Mouse (Mus musculus) limb, embryonic 12.5 days (tissue): ENCODE data around the gene Acot7. TPM values are rescaled to one million over a fixed set of nuclear protein-coding genes. Genes with fewer than 3 reads are reported as not detected.

Experiments
- ATAC-seq: fragments of 200-750 bp; cut with Nextera tagmentation; 2 replicates; pipeline ENCODE4 v1.8.0; 2017; ENCODE audit warnings: low read depth, moderate TSS enrichment; ENCODE audit not compliant: insufficient number of reproducible peaks, insufficient read depth, low FRiP score, low TSS enrichment
- H3K27ac ChIP-seq: fragments of 300-500 bp; sonication (generic); 2 replicates; pipeline ENCODE4 v1.5.1; 2016; ENCODE audit warnings: mild to moderate bottlenecking, moderate library complexity
- H3K27me3 ChIP-seq: fragments of 300-500 bp; sonication (generic); 2 replicates; pipeline ENCODE4 v1.6.1; 2016; ENCODE audit warnings: mild to moderate bottlenecking, moderate library complexity
- H3K36me3 ChIP-seq: fragments of 300-500 bp; sonication (generic); 2 replicates; pipeline ENCODE4 v1.6.1; 2016; ENCODE audit warnings: mild to moderate bottlenecking, moderate library complexity
- H3K4me1 ChIP-seq: fragments of 300-500 bp; sonication (generic); replicated peaks from 2 replicates; pipeline ENCODE4 v1.6.1; 2016
- H3K4me2 ChIP-seq: fragments of 300-500 bp; sonication (generic); 2 replicates; pipeline ENCODE4 v1.6.1; 2016; ENCODE audit warnings: mild to moderate bottlenecking, moderate library complexity
- H3K4me3 ChIP-seq: fragments of 300-500 bp; sonication (generic); replicated peaks from 2 replicates; pipeline ENCODE4 v1.5.1; 2016; ENCODE audit warnings: mild to moderate bottlenecking
- H3K9ac ChIP-seq: fragments of 300-500 bp; sonication (generic); replicated peaks from 2 replicates; pipeline ENCODE4 v1.6.1; 2016; ENCODE audit warnings: mild to moderate bottlenecking, moderate library complexity
- H3K9me3 ChIP-seq: fragments of 300-500 bp; sonication (generic); 2 replicates; pipeline ENCODE4 v1.6.1; 2016; ENCODE audit warnings: mild to moderate bottlenecking, moderate library complexity
- WGBS: fragments of 180-500 bp; shearing (Covaris S2); methylation state at CpG from one replicate; pipeline ENCODE4 v1.1.7; 2016; 5-methylcytosine and 5-hydroxymethylcytosine counted together
- polyA plus RNA-seq: library from polyadenylated mRNA; unstranded; fragments of >200 nt; fragmentation: Nextera tagmentation; extraction: Ambion mirVana; gene quantifications from 2 replicates; pipeline ENCODE4 v1.2.1, GENCODE M21; 2016

Gene Acot7
- polyA plus RNA-seq, 1 experiment from 2014 or later = 37.6 TPM

DNA sequence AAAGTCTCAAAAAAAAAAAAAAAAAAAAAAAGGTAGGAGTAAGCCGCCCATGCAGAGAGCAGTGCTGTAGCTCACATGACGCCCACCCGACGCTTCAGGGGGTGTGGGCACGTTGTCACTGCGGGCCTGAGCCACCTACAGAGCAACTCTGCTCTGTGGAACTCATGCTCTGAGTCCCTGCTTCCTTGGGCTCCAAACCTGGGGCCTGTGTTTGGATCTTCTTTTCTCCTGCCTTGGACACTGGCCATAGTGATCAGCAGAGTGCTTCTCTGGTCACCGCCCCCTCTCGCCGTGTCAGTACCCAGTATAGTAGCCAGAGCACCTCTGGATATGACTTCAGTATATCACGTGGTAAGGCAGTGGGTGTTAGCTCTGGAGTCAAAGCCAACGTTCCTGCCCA, 35.0 kb downstream of the Acot7 start:
- no peak for ATAC-seq
- no peak overlapping the region for H3K9ac ChIP-seq
- H3K4me1 ChIP-seq = no peaks in the 10 kb centered on the region; the same call in 1 of the 2 replicates
- H3K9me3 ChIP-seq = no peaks in the 10 kb centered on the region
- H3K27me3 ChIP-seq = 0 out of 2 replicates have a peak, but pooled peaks cover 4% of the 10 kb centered on the region
- no peak overlapping the region for H3K4me2 ChIP-seq
- 65% methylated on average over 11 of the region's 11 CpGs for WGBS
- no peak overlapping the region for H3K27ac ChIP-seq
- H3K4me3 ChIP-seq = no peak overlapping the region
- H3K36me3 ChIP-seq = no peaks in the 10 kb centered on the region

DNA sequence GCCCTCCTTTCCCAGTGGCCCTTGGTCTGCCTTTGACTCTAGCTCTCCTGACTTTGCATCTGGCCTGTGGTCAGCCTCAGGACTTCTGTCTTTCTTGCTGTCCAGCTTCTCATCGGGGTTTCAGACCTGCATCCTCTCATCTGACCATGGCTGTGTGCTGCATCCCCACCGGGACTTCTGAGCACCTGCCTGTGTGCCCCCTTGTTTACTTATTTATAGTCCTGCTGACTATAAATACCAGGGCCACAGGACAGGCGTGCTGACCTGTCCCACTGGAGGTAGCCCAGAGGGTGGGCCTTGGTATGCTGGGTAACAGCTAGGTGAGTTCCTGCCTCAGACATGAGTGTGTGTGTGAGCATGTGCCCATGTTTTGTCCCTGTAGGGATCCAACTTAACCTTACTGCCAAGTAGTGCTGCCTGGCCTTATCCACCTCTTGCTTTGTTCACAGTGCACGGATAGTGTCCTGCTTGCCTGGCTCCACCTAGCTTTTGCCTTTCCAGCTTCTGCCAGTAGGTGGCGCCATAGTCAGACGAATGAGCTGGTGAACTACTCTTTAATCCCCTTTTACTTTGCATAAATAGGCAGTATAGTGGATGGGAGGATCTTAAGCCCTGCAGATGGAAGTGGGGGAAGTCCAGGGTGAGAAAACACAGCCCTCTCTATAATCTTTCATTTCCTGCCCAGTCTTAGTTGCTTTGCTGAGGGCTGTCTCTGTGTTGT, 36.0 kb downstream of the Acot7 start:
- H3K27me3 ChIP-seq = 0 out of 2 replicates have a peak, but pooled peaks cover 4% of the 10 kb centered on the region
- WGBS = 34% methylated on average over 6 of the region's 6 CpGs
- H3K36me3 ChIP-seq = peaks cover 2% of the 10 kb centered on the region; the same call in 1 of the 2 replicates
- H3K4me2 ChIP-seq = no peak overlapping the region
- no peaks in the 10 kb centered on the region for H3K9me3 ChIP-seq
- no peak overlapping the region for H3K4me3 ChIP-seq
- no peak overlapping the region for H3K27ac ChIP-seq
- H3K4me1 ChIP-seq = no peaks in the 10 kb centered on the region; the same call in 1 of the 2 replicates
- 0 out of 2 replicates have a peak, but pooled peaks have one; percentile 9 for ATAC-seq
- no peak overlapping the region for H3K9ac ChIP-seq

DNA sequence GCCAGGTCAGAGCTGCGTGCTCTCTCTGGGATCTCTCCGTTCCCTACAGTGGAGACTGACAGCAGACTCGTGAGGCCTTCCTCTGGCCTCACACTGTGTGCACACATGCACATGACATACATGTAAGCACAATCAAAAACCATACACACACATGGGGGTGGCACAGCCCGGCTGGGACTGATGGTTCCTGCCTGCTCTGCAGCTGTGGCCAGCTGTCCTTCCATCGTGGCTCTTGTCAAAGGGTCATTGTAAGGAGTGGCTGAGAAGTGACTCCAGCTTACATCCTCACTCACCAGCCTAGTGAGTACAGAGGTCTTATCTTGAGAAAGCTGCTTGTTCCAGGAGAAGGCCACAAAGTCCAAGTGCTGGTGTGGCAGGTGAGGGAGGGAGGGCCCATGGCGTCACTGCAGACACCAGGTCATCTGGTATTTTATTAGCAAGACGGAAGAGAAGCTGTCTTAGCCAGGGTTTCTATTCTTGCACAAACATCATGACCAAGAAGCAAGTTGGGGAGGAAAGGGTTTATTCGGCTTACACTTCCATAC, 37.0 kb downstream of the Acot7 start:
- ATAC-seq = no peak
- WGBS = 83% methylated on average over 8 of the region's 8 CpGs
- 0 out of 2 replicates have a peak, but pooled peaks cover 4% of the 10 kb centered on the region for H3K27me3 ChIP-seq
- H3K4me3 ChIP-seq = no peak overlapping the region
- H3K4me2 ChIP-seq = no peak overlapping the region
- no peak overlapping the region; the same call in 1 of the 2 replicates for H3K9ac ChIP-seq
- peaks cover 5% of the 10 kb centered on the region; the same call in 1 of the 2 replicates for H3K36me3 ChIP-seq
- H3K27ac ChIP-seq = no peak overlapping the region
- H3K9me3 ChIP-seq = no peaks in the 10 kb centered on the region
- H3K4me1 ChIP-seq = no peaks in the 10 kb centered on the region; the same call in 1 of the 2 replicates

DNA sequence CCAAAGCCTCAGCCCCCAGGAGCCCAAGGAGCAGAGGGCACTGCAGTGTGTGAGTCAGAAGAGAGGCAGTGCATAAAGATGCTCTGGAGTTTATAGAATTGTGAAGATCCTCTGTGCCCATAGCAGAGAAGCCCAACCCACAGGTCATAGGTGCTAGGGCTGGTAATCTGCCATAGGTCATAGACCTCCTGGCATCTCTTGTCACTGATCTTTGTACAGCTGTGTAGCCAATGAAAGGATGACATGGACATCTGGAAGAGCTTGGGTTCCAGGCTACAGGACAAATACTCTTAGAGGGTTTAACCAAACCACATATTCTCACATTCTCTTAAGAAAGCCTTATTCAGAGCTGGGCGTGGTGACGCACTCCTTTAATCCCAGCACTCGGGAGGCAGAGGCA, 41.7 kb downstream of the Acot7 start:
- Histone ChIP-seq H3K4me1 (peaks cover 11% of the 10 kb centered on the region; the same call in 1 of the 2 replicates), H3K9me3 (no peaks in the 10 kb centered on the region), H3K27me3 (no peaks in the 10 kb centered on the region), H3K9ac (no peak overlapping the region), H3K4me3 (no peak overlapping the region), H3K27ac (no peak overlapping the region), H3K4me2 (no peak overlapping the region), H3K36me3 (peaks cover 5% of the 10 kb centered on the region; the same call in 1 of the 2 replicates)
- ATAC-seq = no peak
- WGBS = 89% methylated on average over 3 of the region's 3 CpGs

DNA sequence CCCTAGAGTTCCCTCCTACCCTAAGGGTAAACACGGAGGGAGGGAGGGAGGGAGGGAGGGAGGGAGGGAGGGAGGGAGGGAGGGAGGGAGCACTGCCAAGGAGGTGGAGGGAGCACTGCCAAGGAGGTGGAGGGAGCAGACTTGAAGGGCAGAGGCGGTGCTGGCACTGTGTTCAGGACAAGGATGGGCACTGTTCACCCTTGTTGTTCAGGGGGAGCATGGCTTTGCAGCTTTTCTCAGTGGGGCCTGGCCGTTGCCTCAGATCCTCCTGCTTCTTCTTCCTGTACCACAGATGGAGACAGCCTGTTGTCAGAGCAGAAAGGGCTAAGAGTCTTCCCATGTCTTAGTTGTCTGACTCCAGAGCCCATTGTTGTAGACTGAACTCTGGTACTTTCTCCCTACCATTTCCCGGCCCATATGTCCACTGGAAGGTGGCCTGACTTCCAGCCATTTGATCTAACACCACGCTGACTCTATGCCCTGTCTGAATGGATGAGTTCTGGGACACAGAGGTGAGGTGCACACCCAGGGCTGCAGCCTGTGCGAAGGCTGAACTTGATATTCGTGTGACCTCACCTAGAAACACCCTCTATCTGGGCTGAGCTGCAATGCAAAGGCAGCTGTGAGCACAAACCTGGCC, 43.0 kb downstream of the Acot7 start:
- no peak for ATAC-seq
- 72% methylated on average over 6 of the region's 7 CpGs for WGBS

DNA sequence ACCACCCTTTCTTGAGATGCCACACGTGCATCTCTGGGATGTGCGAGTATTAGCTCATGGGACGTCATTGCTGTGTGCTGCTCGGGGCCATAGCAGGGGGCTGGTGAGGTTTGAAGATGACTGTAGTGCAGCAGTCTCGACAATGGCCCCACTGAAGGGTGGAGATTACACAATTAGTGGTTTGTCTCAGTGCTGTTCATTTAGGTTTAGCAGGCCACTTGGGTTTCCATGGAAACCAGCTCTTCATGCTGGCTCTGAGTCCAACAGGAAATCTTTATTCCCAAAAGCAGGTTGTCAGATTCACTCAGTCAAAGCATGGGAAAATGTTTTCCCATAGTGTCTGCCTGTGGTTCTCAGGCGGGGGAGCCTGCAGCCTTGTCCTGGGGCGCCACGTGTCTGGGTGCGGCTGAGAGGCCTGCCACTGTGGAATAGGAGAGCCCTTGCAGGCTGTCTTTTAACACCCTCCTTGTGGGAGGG, 43.5 kb downstream of the Acot7 start:
- Histone ChIP-seq H3K36me3 (peaks cover 5% of the 10 kb centered on the region; the same call in 1 of the 2 replicates), H3K4me1 (peaks cover 11% of the 10 kb centered on the region; the same call in 1 of the 2 replicates), H3K9me3 (no peaks in the 10 kb centered on the region), H3K27me3 (no peaks in the 10 kb centered on the region), H3K27ac (no peak overlapping the region), H3K9ac (no peak overlapping the region), H3K4me3 (no peak overlapping the region), H3K4me2 (no peak overlapping the region)
- ATAC-seq = no peak
- 59% methylated on average over 9 of the region's 9 CpGs for WGBS

More for the DNA sequence above, 43.0 kb downstream of the Acot7 start:
- H3K27me3 ChIP-seq = no peaks in the 10 kb centered on the region
- H3K9ac ChIP-seq = no peak overlapping the region
- H3K4me2 ChIP-seq = no peak overlapping the region
- peaks cover 5% of the 10 kb centered on the region; the same call in 1 of the 2 replicates for H3K36me3 ChIP-seq
- H3K4me1 ChIP-seq = peaks cover 11% of the 10 kb centered on the region; the same call in 1 of the 2 replicates
- no peaks in the 10 kb centered on the region for H3K9me3 ChIP-seq
- no peak overlapping the region for H3K27ac ChIP-seq
- H3K4me3 ChIP-seq = no peak overlapping the region

DNA sequence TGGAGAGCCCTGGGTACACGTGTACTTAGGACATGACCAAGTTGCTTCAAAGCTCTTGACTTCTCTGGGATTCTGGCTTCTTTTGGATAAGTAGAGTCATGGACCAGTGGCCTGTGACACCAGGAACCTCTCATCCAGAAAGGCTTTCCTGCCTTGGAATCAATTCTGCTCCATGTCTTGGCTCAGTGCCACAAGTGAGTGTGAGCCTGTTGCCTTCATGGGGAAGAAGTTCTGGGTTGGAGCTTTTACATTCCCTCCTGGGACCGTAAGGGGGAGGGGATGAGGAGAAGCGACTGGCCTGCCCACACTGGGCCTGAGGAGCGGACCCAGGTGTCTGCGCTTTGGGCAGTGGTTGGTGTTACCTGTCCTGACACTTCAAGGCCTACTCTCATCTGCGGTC, 44.2 kb downstream of the Acot7 start:
- WGBS = 84% methylated on average over 6 of the region's 6 CpGs
- peaks cover 5% of the 10 kb centered on the region; the same call in 1 of the 2 replicates for H3K36me3 ChIP-seq
- ATAC-seq = no peak

DNA sequence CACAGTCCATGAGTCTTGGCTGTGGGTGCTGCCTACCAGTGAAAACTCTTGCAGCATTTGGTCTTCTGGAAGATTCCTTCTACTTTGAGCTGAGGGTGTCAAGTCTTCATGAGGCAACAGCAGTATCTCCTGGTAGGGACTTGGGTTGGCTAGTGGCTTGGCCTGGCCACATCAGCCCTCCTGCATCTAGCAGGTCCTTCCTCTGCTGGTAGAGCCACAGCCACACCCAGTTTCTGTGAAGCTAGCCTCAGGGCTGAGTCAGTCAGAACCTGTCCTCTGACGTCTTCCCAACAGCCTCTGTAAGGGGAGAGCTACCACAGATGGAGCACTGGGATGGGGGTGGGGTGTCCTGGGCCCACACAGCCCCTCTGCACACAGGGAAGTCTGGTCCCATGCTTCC, 44.6 kb downstream of the Acot7 start:
- no peak overlapping the region for H3K4me3 ChIP-seq
- no peak overlapping the region for H3K4me2 ChIP-seq
- no peak overlapping the region for H3K27ac ChIP-seq
- 36% methylated on average over 1 of the region's 1 CpGs for whole genome bisulfite sequencing
- H3K27me3 ChIP-seq = no peaks in the 10 kb centered on the region
- no peak for ATAC-seq
- H3K36me3 ChIP-seq = peaks cover 5% of the 10 kb centered on the region; the same call in 1 of the 2 replicates
- peaks cover 11% of the 10 kb centered on the region; the same call in 1 of the 2 replicates for H3K4me1 ChIP-seq
- H3K9me3 ChIP-seq = no peaks in the 10 kb centered on the region
- no peak overlapping the region for H3K9ac ChIP-seq

More for the DNA sequence above, 44.2 kb downstream of the Acot7 start:
- Histone ChIP-seq H3K9ac (no peak overlapping the region), H3K27ac (no peak overlapping the region), H3K9me3 (no peaks in the 10 kb centered on the region), H3K4me2 (no peak overlapping the region), H3K4me1 (peaks cover 11% of the 10 kb centered on the region; the same call in 1 of the 2 replicates), H3K27me3 (no peaks in the 10 kb centered on the region), H3K4me3 (no peak overlapping the region)

DNA sequence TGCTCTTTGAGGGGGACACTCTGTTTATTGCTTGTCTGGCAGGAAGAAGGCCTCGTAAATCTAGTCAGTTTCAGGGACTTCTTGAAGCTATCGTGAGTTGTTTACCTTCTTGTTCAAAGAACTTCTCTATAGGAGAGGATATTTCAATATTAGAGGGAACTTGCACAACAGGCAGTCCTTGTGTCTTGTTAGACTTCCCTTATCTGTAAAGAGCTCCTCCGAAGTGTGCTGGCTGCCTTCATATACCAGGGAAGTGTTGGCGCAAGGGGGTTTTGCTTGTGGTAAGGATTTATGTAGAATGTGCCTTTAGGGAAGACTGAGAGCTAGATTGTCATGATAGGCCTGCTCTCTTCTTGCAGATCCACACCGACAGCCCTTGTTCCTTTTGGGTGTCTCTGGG, 46.2 kb downstream of the Acot7 start:
- 56% methylated on average over 5 of the region's 5 CpGs for WGBS
- no peak overlapping the region for H3K4me2 ChIP-seq
- H3K36me3 ChIP-seq = peaks cover 1% of the 10 kb centered on the region; the same call in 1 of the 2 replicates
- H3K4me1 ChIP-seq = peaks cover 18% of the 10 kb centered on the region; the same call in 1 of the 2 replicates
- no peak overlapping the region for H3K27ac ChIP-seq
- H3K4me3 ChIP-seq = no peak overlapping the region
- no peaks in the 10 kb centered on the region for H3K27me3 ChIP-seq
- no peaks in the 10 kb centered on the region for H3K9me3 ChIP-seq
- H3K9ac ChIP-seq = no peak overlapping the region
- ATAC-seq = no peak

DNA sequence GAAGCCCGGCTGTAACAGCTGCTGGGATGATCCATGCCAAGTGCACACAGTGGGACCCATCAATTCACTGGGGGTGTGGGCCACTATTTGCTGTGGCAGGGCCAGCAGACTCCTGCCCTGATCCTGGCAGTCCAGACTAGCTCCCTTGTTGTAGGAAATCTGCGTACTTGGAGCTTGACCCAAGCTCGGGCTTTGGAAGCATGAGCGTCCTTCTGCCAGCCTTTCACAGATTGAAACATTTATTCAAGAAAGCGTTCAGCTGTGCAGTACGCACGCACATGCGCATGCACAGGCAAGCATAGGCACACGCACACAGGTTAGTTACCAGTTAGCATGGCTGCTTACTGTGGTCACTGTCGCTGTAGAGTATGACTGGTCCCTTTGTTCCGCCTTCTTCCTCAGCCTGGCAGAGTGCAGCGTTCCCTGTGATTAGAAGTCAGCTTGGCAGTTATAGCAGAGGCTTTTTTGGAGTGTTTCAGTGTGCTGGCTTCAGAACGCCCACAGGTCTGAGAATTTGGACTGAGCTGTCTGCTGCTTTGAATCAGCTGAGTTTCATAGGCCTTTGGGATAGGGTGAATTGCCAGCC, 49.1 kb downstream of the Acot7 start:
- H3K36me3 ChIP-seq = no peaks in the 10 kb centered on the region
- 86% methylated on average over 13 of the region's 13 CpGs for WGBS
- H3K27me3 ChIP-seq = no peaks in the 10 kb centered on the region
- H3K4me2 ChIP-seq = no peak overlapping the region
- peak overlapping the region; percentile 12; the same call in 1 of the 2 replicates for H3K27ac ChIP-seq
- peaks cover 17% of the 10 kb centered on the region for H3K4me1 ChIP-seq
- no peaks in the 10 kb centered on the region for H3K9me3 ChIP-seq
- H3K4me3 ChIP-seq = no peak overlapping the region
- ATAC-seq = no peak
- no peak overlapping the region for H3K9ac ChIP-seq
